Mouse (Mus musculus) cerebellum, adult 2 months (tissue): ENCODE measurements at regions not wholly inside any gene's neighbourhood (a gene's known extent, or its start where the extent isn't known, plus 50 kb on each side); places are given as distances from the start of the nearest gene placed in this dataset.
A peak's percentile ranks its signal among the peaks of the same experiment; 100 is the strongest.

Experiments used
- CTCF ChIP-seq: fragments of 200-500 bp; IDR thresholded peaks from 2 replicates; pipeline ENCODE4 v1.5.1; 2011; ENCODE audit warnings: low read depth, mild to moderate bottlenecking, control low read depth, low read length, moderate library complexity, borderline replicate concordance; ENCODE audit not compliant: insufficient read depth
- POLR2A ChIP-seq: fragments of 200-500 bp; IDR thresholded peaks from 2 replicates; pipeline ENCODE4 v1.6.1; 2011; ENCODE audit warnings: low read length, control low read depth, borderline replicate concordance; ENCODE audit not compliant: insufficient read depth

DNA sequence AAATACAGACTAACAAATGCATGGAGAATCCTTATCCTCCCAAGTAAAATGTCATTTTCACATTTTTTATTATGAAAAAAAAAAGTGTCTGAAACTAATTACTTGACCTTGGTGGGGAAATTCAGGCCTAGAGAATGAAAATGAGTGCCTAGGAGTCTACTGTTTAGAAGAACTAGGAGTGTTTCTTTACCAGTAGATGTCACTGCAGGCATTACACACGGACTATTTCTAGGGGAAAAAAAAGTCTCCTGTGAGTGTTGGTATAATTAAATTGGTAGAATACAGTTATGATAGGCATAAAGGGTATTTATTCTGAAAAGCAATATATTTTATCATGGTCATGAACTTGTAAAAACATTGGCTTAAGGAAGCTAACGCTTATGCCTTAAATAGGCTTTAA lies 55.5 kb upstream of the Mpdz start:
- peak; percentile 42; the same call in 1 of the 2 replicates for TF ChIP-seq CTCF
- no peak for TF ChIP-seq POLR2A
